Mouse (Mus musculus): ENCODE measurements around the gene P2rx6. TPM values are rescaled to one million over a fixed set of nuclear protein-coding genes. Genes with fewer than 3 reads are reported as not detected.

The P2rx6 gene
- 0.86 and 1.2 TPM in 2 replicates for polyA plus RNA-seq (2016; fragmentation: Nextera tagmentation; extraction: Ambion mirVana)

GRCm38 (mm10) chr16:17561751-17562208 lies at the start of gene P2rx6:
Gene P2rx6 (plus strand): TSS chr16:17561885.
- Histone ChIP-seq H3K9ac (peak within 1 kb of the TSS; percentile 58), H3K27me3 (replicated peaks) (peaks cover 12% of the 10 kb centered on the region), H3K4me2 (peak within 1 kb of the TSS; percentile 72), H3K4me3 (peak within 1 kb of the TSS; percentile 45), H3K36me3 (no peaks in the 10 kb centered on the region), H3K9me3 (replicated peaks) (no peaks in the 10 kb centered on the region), H3K4me1 (replicated peaks) (peaks cover 37% of the 10 kb centered on the region), H3K27ac (ENCODE audit: poor library complexity, severe bottlenecking) (peak within 1 kb of the TSS; percentile 48; the same call in 1 of the 2 replicates)
- ATAC-seq (ENCODE audit: insufficient number of reproducible peaks, low FRiP score): peak; percentile 28; the same call in 1 of the 2 replicates
- WGBS: 2% methylated on average over 10 of the region's 10 CpGs

GRCm38 (mm10) chr16:17518910-17519309 lies 42.8 kb upstream of the P2rx6 start:
- Histone ChIP-seq H3K9ac (no peak overlapping the region), H3K36me3 (peaks cover 92% of the 10 kb centered on the region), H3K27me3 (replicated peaks) (no peaks in the 10 kb centered on the region), H3K4me2 (no peak overlapping the region), H3K27ac (ENCODE audit: poor library complexity, severe bottlenecking) (no peak overlapping the region), H3K4me1 (replicated peaks) (no peaks in the 10 kb centered on the region), H3K9me3 (replicated peaks) (no peaks in the 10 kb centered on the region), H3K4me3 (no peak overlapping the region)
- 86% methylated on average over 2 of the region's 2 CpGs for WGBS
- ATAC-seq (ENCODE audit: insufficient number of reproducible peaks, low FRiP score): no peak

- WGBS: 93% methylated on average over 11 of the region's 11 CpGs
- Histone ChIP-seq H3K4me3 (no peak overlapping the region), H3K9ac (no peak overlapping the region), H3K4me1 (replicated peaks) (no peaks in the 10 kb centered on the region), H3K9me3 (replicated peaks) (no peaks in the 10 kb centered on the region), H3K27me3 (replicated peaks) (no peaks in the 10 kb centered on the region), H3K27ac (ENCODE audit: poor library complexity, severe bottlenecking) (no peak overlapping the region), H3K36me3 (peaks cover 95% of the 10 kb centered on the region), H3K4me2 (no peak overlapping the region)
- ATAC-seq (ENCODE audit: insufficient number of reproducible peaks, low FRiP score): no peak
Measured at GRCm38 (mm10) chr16:17524156-17524555, 37.5 kb upstream of the P2rx6 start.

- ATAC-seq (ENCODE audit: insufficient number of reproducible peaks, low FRiP score): no peak
- H3K27me3 ChIP-seq (replicated peaks): no peaks in the 10 kb centered on the region
- peaks cover 81% of the 10 kb centered on the region for H3K36me3 ChIP-seq
- H3K4me1 ChIP-seq (replicated peaks): peaks cover 10% of the 10 kb centered on the region
- no peak overlapping the region for H3K9ac ChIP-seq
- H3K9me3 ChIP-seq (replicated peaks): no peaks in the 10 kb centered on the region
- H3K4me3 ChIP-seq: no peak overlapping the region
- WGBS: 81% methylated on average over 3 of the region's 3 CpGs
- no peak overlapping the region for H3K27ac ChIP-seq (ENCODE audit: poor library complexity, severe bottlenecking)
- H3K4me2 ChIP-seq: no peak overlapping the region
Measured at GRCm38 (mm10) chr16:17525524-17525923, 36.2 kb upstream of the P2rx6 start.

- Histone ChIP-seq H3K9ac (no peak overlapping the region), H3K4me1 (replicated peaks) (peaks cover 10% of the 10 kb centered on the region), H3K9me3 (replicated peaks) (no peaks in the 10 kb centered on the region), H3K4me2 (no peak overlapping the region), H3K27me3 (replicated peaks) (no peaks in the 10 kb centered on the region), H3K27ac (ENCODE audit: poor library complexity, severe bottlenecking) (no peak overlapping the region), H3K36me3 (peaks cover 74% of the 10 kb centered on the region), H3K4me3 (no peak overlapping the region)
- WGBS: 91% methylated on average over 6 of the region's 6 CpGs
- no peak for ATAC-seq (ENCODE audit: insufficient number of reproducible peaks, low FRiP score)
Measured at GRCm38 (mm10) chr16:17526223-17526622, 35.5 kb upstream of the P2rx6 start.

- no peaks in the 10 kb centered on the region for H3K9me3 ChIP-seq (replicated peaks)
- no peak overlapping the region for H3K27ac ChIP-seq (ENCODE audit: poor library complexity, severe bottlenecking)
- no peak overlapping the region for H3K9ac ChIP-seq
- peaks cover 60% of the 10 kb centered on the region for H3K36me3 ChIP-seq
- H3K4me1 ChIP-seq (replicated peaks): peaks cover 16% of the 10 kb centered on the region
- H3K27me3 ChIP-seq (replicated peaks): no peaks in the 10 kb centered on the region
- no peak overlapping the region for H3K4me3 ChIP-seq
- no peak for ATAC-seq (ENCODE audit: insufficient number of reproducible peaks, low FRiP score)
- H3K4me2 ChIP-seq: no peak overlapping the region
Measured at GRCm38 (mm10) chr16:17527606-17528005, 34.1 kb upstream of the P2rx6 start.

- peaks cover 53% of the 10 kb centered on the region for H3K36me3 ChIP-seq
- WGBS: 88% methylated on average over 13 of the region's 13 CpGs
- H3K9ac ChIP-seq: no peak overlapping the region
- no peak overlapping the region for H3K27ac ChIP-seq (ENCODE audit: poor library complexity, severe bottlenecking)
- no peak for ATAC-seq (ENCODE audit: insufficient number of reproducible peaks, low FRiP score)
- no peaks in the 10 kb centered on the region for H3K27me3 ChIP-seq (replicated peaks)
- H3K4me1 ChIP-seq (replicated peaks): peaks cover 16% of the 10 kb centered on the region
- H3K9me3 ChIP-seq (replicated peaks): no peaks in the 10 kb centered on the region
- no peak overlapping the region for H3K4me3 ChIP-seq
- no peak overlapping the region for H3K4me2 ChIP-seq
Measured at GRCm38 (mm10) chr16:17528276-17528675, 33.4 kb upstream of the P2rx6 start.

- Histone ChIP-seq H3K9me3 (replicated peaks) (no peaks in the 10 kb centered on the region), H3K4me2 (peak overlapping the region; percentile 90), H3K27ac (ENCODE audit: poor library complexity, severe bottlenecking) (peak overlapping the region; percentile 92), H3K27me3 (replicated peaks) (no peaks in the 10 kb centered on the region), H3K4me1 (replicated peaks) (peaks cover 16% of the 10 kb centered on the region), H3K9ac (peak overlapping the region; percentile 85), H3K36me3 (peaks cover 38% of the 10 kb centered on the region), H3K4me3 (peak overlapping the region; percentile 70)
- ATAC-seq (ENCODE audit: insufficient number of reproducible peaks, low FRiP score): no peak
- 16% methylated on average over 17 of the region's 17 CpGs for WGBS
Measured at GRCm38 (mm10) chr16:17529981-17530586, 31.6 kb upstream of the P2rx6 start.

GRCm38 (mm10) chr16:17530640-17531288 lies 30.9 kb upstream of the P2rx6 start, which contains the start of gene Thap7:
Gene Thap7 (minus strand): TSS chr16:17531136.
- peaks cover 16% of the 10 kb centered on the region for H3K4me1 ChIP-seq (replicated peaks)
- peaks cover 31% of the 10 kb centered on the region for H3K36me3 ChIP-seq
- peak within 1 kb of the TSS; percentile 92 for H3K27ac ChIP-seq (ENCODE audit: poor library complexity, severe bottlenecking)
- ATAC-seq (ENCODE audit: insufficient number of reproducible peaks, low FRiP score): peak; percentile 96
- H3K27me3 ChIP-seq (replicated peaks): no peaks in the 10 kb centered on the region
- peak within 1 kb of the TSS; percentile 70 for H3K4me3 ChIP-seq
- peak within 1 kb of the TSS; percentile 90 for H3K4me2 ChIP-seq
- peak within 1 kb of the TSS; percentile 85 for H3K9ac ChIP-seq
- H3K9me3 ChIP-seq (replicated peaks): no peaks in the 10 kb centered on the region
- WGBS: under 1% methylated on average over 67 of the region's 67 CpGs

GRCm38 (mm10) chr16:17532271-17532670 lies 29.4 kb upstream of the P2rx6 start:
- Histone ChIP-seq H3K9me3 (replicated peaks) (0 out of 2 replicates have a peak, but pooled peaks cover 2% of the 10 kb centered on the region), H3K4me1 (replicated peaks) (peaks cover 16% of the 10 kb centered on the region), H3K27ac (ENCODE audit: poor library complexity, severe bottlenecking) (no peak overlapping the region), H3K36me3 (peaks cover 16% of the 10 kb centered on the region), H3K27me3 (replicated peaks) (no peaks in the 10 kb centered on the region), H3K4me2 (no peak overlapping the region), H3K9ac (no peak overlapping the region), H3K4me3 (no peak overlapping the region)
- ATAC-seq (ENCODE audit: insufficient number of reproducible peaks, low FRiP score): no peak
- 40% methylated on average over 4 of the region's 4 CpGs for WGBS

GRCm38 (mm10) chr16:17532676-17533329 lies 28.9 kb upstream of the P2rx6 start:
- Histone ChIP-seq H3K4me3 (no peak overlapping the region), H3K9ac (no peak overlapping the region), H3K4me2 (no peak overlapping the region), H3K4me1 (replicated peaks) (peaks cover 16% of the 10 kb centered on the region), H3K27me3 (replicated peaks) (no peaks in the 10 kb centered on the region), H3K36me3 (peaks cover 11% of the 10 kb centered on the region), H3K9me3 (replicated peaks) (0 out of 2 replicates have a peak, but pooled peaks cover 2% of the 10 kb centered on the region), H3K27ac (ENCODE audit: poor library complexity, severe bottlenecking) (no peak overlapping the region)
- no peak for ATAC-seq (ENCODE audit: insufficient number of reproducible peaks, low FRiP score)
- WGBS: 59% methylated on average over 14 of the region's 14 CpGs
